Mouse (Mus musculus) hindbrain, embryonic 16.5 days (tissue): ENCODE measurements around the gene Ckmt1. TPM values are rescaled to one million over a fixed set of nuclear protein-coding genes. Genes with fewer than 3 reads are reported as not detected.

Experiments
- ATAC-seq: fragments of 200-750 bp; cut with Nextera tagmentation; 2 replicates; pipeline ENCODE4 v1.8.0; 2017; ENCODE audit warnings: moderate TSS enrichment, moderate library complexity
- H3K27ac ChIP-seq: fragments of 300-500 bp; sonication (generic); 2 replicates; pipeline ENCODE4 v1.5.1; 2014; ENCODE audit warnings: low read depth, mild to moderate bottlenecking, control low read depth, low read length, moderate library complexity
- H3K27me3 ChIP-seq: fragments of 300-500 bp; sonication (generic); replicated peaks from 2 replicates; pipeline ENCODE4 v1.6.1; 2014; ENCODE audit warnings: low read length; ENCODE audit not compliant: control insufficient read depth, insufficient read depth
- H3K36me3 ChIP-seq: fragments of 300-500 bp; sonication (generic); 2 replicates; pipeline ENCODE4 v1.6.1; 2014; ENCODE audit warnings: mild to moderate bottlenecking, low read length, moderate library complexity, mixed read lengths; ENCODE audit not compliant: control insufficient read depth, insufficient read depth
- H3K4me1 ChIP-seq: fragments of 300-500 bp; sonication (generic); 2 replicates; pipeline ENCODE4 v1.6.1; 2014; ENCODE audit warnings: low read depth, low read length; ENCODE audit not compliant: control insufficient read depth, insufficient read depth
- H3K4me2 ChIP-seq: fragments of 300-500 bp; sonication (generic); 2 replicates; pipeline ENCODE4 v1.6.1; 2014; ENCODE audit warnings: mild to moderate bottlenecking, low read length, control low read depth, moderate library complexity
- H3K4me3 ChIP-seq: fragments of 300-500 bp; sonication (generic); 2 replicates; pipeline ENCODE4 v1.5.1; 2014; ENCODE audit warnings: mild to moderate bottlenecking, low read length, control low read depth, moderate library complexity
- H3K9ac ChIP-seq: fragments of 300-500 bp; sonication (generic); 2 replicates; pipeline ENCODE4 v1.6.1; 2014; ENCODE audit warnings: low read depth, mild to moderate bottlenecking, control low read depth, low read length, moderate library complexity
- H3K9me3 ChIP-seq: fragments of 300-500 bp; sonication (generic); 2 replicates; pipeline ENCODE4 v1.6.1; 2014; ENCODE audit warnings: mild to moderate bottlenecking, low read length, moderate library complexity; ENCODE audit not compliant: control insufficient read depth
- WGBS: fragments of 180-500 bp; shearing (Covaris S2); extraction: QIAGEN DNeasy Blood & Tissue Kit; methylation state at CpG from one replicate; pipeline ENCODE4 v1.1.7; 2014; 5-methylcytosine and 5-hydroxymethylcytosine counted together
- polyA plus RNA-seq: library from polyadenylated mRNA; unstranded; fragments of >200 nt; fragmentation: Nextera tagmentation; extraction: Ambion mirVana; gene quantifications from 2 replicates; pipeline ENCODE4 v1.2.1, GENCODE M21; 2015

Ckmt1 gene
- polyA plus RNA-seq, 1 experiment from 2014 or later = 165 TPM

- Histone ChIP-seq H3K9ac (peak within 1 kb of the TSS; percentile 92), H3K4me2 (peak within 1 kb of the TSS; percentile 85), H3K9me3 (no peaks in the 10 kb centered on the region), H3K4me1 (peaks cover 17% of the 10 kb centered on the region), H3K27ac (peak within 1 kb of the TSS; percentile 89), H3K4me3 (peak within 1 kb of the TSS; percentile 78), H3K27me3 (peaks cover 5% of the 10 kb centered on the region), H3K36me3 (no peaks in the 10 kb centered on the region)
- ATAC-seq = peak; percentile 96
- WGBS = under 1% methylated on average over 55 of the region's 58 CpGs
Observed at GRCm38 (mm10) chr2:121354820-121355592, 2.5 kb upstream of the Ckmt1 start, which contains the start of gene Ppip5k1. Ppip5k1 (minus strand) TSS chr2:121355396.

GRCm38 (mm10) chr2:121357961-121358360 lies 447 bp downstream of the Ckmt1 start:
- 3% methylated on average over 4 of the region's 4 CpGs for WGBS
- Histone ChIP-seq H3K4me2 (peak overlapping the region; percentile 60), H3K9me3 (no peaks in the 10 kb centered on the region), H3K27ac (peak overlapping the region; percentile 90), H3K36me3 (no peaks in the 10 kb centered on the region), H3K4me1 (peaks cover 17% of the 10 kb centered on the region), H3K27me3 (peaks cover 5% of the 10 kb centered on the region), H3K9ac (peak overlapping the region; percentile 77), H3K4me3 (peak overlapping the region; percentile 54)
- ATAC-seq = no peak

GRCm38 (mm10) chr2:121358381-121358780 lies 867 bp downstream of the Ckmt1 start:
- ATAC-seq = peak; percentile 90
- peak overlapping the region; percentile 60 for H3K4me2 ChIP-seq
- H3K4me3 ChIP-seq = peak overlapping the region; percentile 54
- no peaks in the 10 kb centered on the region for H3K9me3 ChIP-seq
- H3K36me3 ChIP-seq = no peaks in the 10 kb centered on the region
- H3K9ac ChIP-seq = peak overlapping the region; percentile 77
- WGBS = under 1% methylated on average over 16 of the region's 16 CpGs
- peaks cover 17% of the 10 kb centered on the region for H3K4me1 ChIP-seq
- peaks cover 5% of the 10 kb centered on the region for H3K27me3 ChIP-seq
- H3K27ac ChIP-seq = peak overlapping the region; percentile 90

GRCm38 (mm10) chr2:121359461-121359860 lies 1.9 kb downstream of the Ckmt1 start:
- Histone ChIP-seq H3K27ac (no peak overlapping the region), H3K4me2 (peak overlapping the region; percentile 60), H3K9me3 (no peaks in the 10 kb centered on the region), H3K4me3 (peak overlapping the region; percentile 54), H3K9ac (peak overlapping the region; percentile 77; the same call in 1 of the 2 replicates), H3K36me3 (0 out of 2 replicates have a peak, but pooled peaks cover under 1% of the 10 kb centered on the region), H3K27me3 (peaks cover 5% of the 10 kb centered on the region), H3K4me1 (peaks cover 13% of the 10 kb centered on the region)
- 51% methylated on average over 4 of the region's 4 CpGs for WGBS
- ATAC-seq = no peak

GRCm38 (mm10) chr2:121363656-121364055 lies 6.1 kb downstream of the Ckmt1 start:
- Histone ChIP-seq H3K4me2 (no peak overlapping the region), H3K9me3 (no peaks in the 10 kb centered on the region), H3K27me3 (no peaks in the 10 kb centered on the region), H3K36me3 (0 out of 2 replicates have a peak, but pooled peaks cover 3% of the 10 kb centered on the region), H3K4me3 (no peak overlapping the region), H3K9ac (no peak overlapping the region), H3K4me1 (peaks cover 4% of the 10 kb centered on the region; the same call in 1 of the 2 replicates), H3K27ac (no peak overlapping the region)
- whole genome bisulfite sequencing = 89% methylated on average over 3 of the region's 3 CpGs
- no peak for ATAC-seq

- 61% methylated on average over 2 of the region's 2 CpGs for WGBS
- H3K27me3 ChIP-seq = no peaks in the 10 kb centered on the region
- H3K4me1 ChIP-seq = no peaks in the 10 kb centered on the region
- H3K27ac ChIP-seq = no peak overlapping the region
- H3K36me3 ChIP-seq = 0 out of 2 replicates have a peak, but pooled peaks cover 3% of the 10 kb centered on the region
- H3K9me3 ChIP-seq = no peaks in the 10 kb centered on the region
- H3K9ac ChIP-seq = no peak overlapping the region
- H3K4me2 ChIP-seq = no peak overlapping the region
- ATAC-seq = no peak; the same call in 1 of the 2 replicates
- H3K4me3 ChIP-seq = no peak overlapping the region
Observed at GRCm38 (mm10) chr2:121368831-121369230, 11.3 kb downstream of the Ckmt1 start.

- Histone ChIP-seq H3K27ac (no peak overlapping the region), H3K27me3 (no peaks in the 10 kb centered on the region), H3K4me1 (no peaks in the 10 kb centered on the region), H3K9ac (no peak overlapping the region), H3K4me2 (no peak overlapping the region), H3K36me3 (no peaks in the 10 kb centered on the region), H3K9me3 (no peaks in the 10 kb centered on the region), H3K4me3 (no peak overlapping the region)
- ATAC-seq = no peak
- WGBS = 85% methylated on average over 5 of the region's 5 CpGs
Observed at GRCm38 (mm10) chr2:121370921-121371320, 13.4 kb downstream of the Ckmt1 start.

- Histone ChIP-seq H3K27me3 (no peaks in the 10 kb centered on the region), H3K9me3 (no peaks in the 10 kb centered on the region), H3K4me3 (no peak overlapping the region), H3K4me1 (no peaks in the 10 kb centered on the region), H3K36me3 (no peaks in the 10 kb centered on the region), H3K9ac (no peak overlapping the region), H3K4me2 (no peak overlapping the region), H3K27ac (no peak overlapping the region)
- ATAC-seq = no peak
- 83% methylated on average over 3 of the region's 3 CpGs for WGBS
Observed at GRCm38 (mm10) chr2:121372266-121372665, 14.8 kb downstream of the Ckmt1 start.

GRCm38 (mm10) chr2:121374766-121375165 lies 17.3 kb downstream of the Ckmt1 start:
- 73% methylated on average over 2 of the region's 2 CpGs for WGBS

More at GRCm38 (mm10) chr2:121374766-121375165, 17.3 kb downstream of the Ckmt1 start:
- Histone ChIP-seq H3K27ac (no peak overlapping the region), H3K27me3 (no peaks in the 10 kb centered on the region), H3K9ac (no peak overlapping the region), H3K9me3 (no peaks in the 10 kb centered on the region), H3K36me3 (no peaks in the 10 kb centered on the region), H3K4me2 (no peak overlapping the region), H3K4me3 (no peak overlapping the region), H3K4me1 (no peaks in the 10 kb centered on the region)
- ATAC-seq = no peak
